Mouse (Mus musculus) spleen, adult 2 months (tissue): ENCODE measurements around the gene Tnfaip8l1.

Experiments
- CTCF ChIP-seq: fragments of 200-500 bp; IDR thresholded peaks from 2 replicates; pipeline ENCODE4 v1.5.1; 2011; ENCODE audit warnings: mild to moderate bottlenecking, inconsistent platforms; ENCODE audit not compliant: insufficient read depth, insufficient read length, insufficient replicate concordance; ENCODE audit errors: extremely low read depth
- POLR2A ChIP-seq: fragments of 200-500 bp; IDR thresholded peaks from 2 replicates; pipeline ENCODE4 v1.6.1; 2011; ENCODE audit warnings: low read depth, low read length, inconsistent platforms

DNA sequence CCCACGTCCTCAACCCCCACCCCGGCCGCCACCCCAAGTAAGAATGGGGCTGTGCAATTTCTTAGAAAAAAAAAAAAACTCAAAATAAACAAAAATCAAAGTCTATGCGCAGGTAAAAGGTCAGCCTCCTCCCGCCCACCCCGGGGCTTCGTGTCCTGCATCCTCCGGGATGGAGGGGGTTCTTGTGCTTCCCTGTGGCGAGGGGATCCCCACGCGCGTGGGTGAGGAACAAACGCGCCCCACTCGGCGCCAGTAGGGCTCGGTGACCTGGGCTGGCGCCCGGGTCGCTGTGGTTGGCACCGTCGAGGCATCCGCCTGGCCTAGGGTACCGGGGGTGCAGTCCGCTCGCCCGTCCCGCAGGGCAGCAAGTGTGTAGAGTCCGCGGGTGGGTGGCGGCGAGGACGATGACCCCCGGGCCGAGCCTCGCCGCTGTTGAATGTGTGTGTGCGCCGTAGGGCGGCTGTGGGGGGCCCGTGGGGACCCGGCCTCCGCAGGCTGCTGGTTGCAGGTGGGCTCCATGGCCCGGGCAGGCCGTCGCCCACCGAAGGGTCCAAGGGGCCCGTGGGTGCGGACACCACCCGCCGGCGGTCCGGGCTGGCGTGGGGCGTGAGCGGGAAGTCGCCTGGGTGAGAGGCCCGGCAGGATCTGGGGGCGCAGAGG lies 38.5 kb upstream of the Tnfaip8l1 start:
- TF ChIP-seq CTCF (no peak), POLR2A (no peak)
